Mouse (Mus musculus) heart, postnatal 4 days (tissue): ENCODE measurements at regions not wholly inside any gene's neighbourhood (a gene's known extent, or its start where the extent isn't known, plus 50 kb on each side); places are given as distances from the start of the nearest gene placed in this dataset.

Source experiments
- DNase-seq: peaks from one replicate; pipeline ENCODE4 v3.0.0; 2021

DNA sequence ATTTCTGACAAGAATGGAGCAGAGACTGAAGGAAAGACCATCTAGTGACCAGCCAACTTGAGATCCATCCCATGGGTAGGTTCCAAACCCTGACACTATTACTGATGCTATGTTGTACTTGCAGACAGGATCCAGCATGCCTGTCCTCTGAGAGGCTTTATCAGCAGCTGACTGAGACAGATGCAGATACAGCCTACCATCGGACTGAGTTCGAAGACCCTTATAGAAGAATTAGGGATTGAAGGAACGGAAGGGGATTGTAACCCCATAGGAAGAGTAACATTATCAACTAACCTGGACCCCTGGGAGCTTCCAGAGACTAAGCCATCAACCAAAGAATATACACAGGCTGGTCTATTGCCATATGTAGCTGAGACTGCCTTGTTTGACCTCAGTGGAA, 183.1 kb upstream of the Adcy2 start:
- no peak for DNase-seq

DNA sequence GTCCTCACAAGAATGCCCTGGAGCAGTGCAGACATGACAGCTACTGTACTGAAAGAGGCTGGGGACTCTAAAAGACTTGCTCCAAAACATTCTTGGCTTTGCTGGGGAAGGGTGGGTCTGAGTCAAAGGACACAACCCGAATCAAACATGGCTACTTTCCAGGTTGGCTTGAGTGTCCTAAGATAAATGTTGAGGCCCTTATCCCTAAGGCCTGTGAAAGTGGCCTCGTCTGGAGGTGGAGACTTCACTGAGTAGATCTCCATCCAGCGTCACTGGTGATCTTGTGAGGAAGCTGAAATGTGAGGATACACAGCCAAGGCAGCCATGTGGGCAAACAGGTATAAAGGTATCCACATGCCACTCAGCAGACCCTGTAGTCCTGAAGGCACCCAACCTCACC, 191.3 kb upstream of the Adcy2 start:
- DNase-seq: no peak

DNA sequence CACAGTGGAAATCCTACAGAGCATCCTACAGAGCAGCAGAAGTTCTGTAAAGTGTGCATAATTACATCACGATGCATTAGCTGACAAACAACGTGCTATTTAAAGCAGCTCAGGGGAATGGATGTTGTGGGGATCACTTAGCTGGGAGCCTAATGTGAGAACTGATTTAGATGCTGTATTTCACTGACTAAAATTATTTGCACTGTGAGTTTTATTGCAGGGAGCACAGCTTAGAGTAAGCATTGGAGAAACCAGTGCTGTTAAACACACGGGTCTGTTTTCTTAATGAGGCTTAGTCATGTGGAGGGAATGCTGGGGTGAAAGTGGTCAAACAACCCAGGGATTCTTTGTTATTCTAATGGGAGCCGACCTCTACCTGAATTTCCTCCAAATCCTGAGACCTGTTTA, 197.1 kb upstream of the Adcy2 start:
- DNase-seq: no peak

DNA sequence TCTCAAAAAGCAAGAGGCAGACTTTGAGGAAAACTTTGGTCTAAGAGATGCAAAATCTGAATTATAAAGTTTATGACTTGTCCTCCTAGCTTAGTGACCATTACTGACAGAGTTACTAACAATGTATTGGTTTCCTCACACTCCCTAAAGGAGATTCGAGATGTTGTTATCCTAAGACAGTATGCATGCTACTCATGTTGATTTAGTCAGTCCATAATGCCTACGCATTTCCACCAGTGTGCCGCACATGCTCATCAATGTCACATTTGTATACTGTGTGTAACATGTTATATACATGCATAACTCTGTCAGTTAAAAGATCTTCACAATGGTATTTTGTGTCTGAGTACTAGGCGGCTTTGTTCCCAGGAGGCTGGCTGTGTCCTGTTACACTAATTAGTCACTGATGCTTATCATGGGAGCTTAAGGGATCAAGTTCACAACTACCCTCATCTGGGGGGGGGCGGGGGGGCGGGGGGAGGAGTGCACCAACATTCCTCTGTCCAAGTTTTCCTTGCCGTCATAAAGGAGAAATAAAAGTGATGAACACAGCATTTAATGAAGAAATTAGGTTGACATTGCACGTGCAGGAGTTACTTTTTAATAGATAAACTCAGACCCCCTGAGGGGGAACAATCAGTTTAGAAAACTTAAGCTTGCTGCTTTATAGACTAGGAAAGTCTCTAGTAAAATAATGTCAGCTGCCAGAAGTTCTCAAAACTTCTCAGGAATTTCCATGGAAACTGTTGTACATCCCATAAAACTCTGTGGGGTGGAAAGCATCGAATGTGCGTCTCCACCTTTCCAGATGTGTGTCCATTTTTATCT, 208.6 kb upstream of the Adcy2 start:
- no peak for DNase-seq

DNA sequence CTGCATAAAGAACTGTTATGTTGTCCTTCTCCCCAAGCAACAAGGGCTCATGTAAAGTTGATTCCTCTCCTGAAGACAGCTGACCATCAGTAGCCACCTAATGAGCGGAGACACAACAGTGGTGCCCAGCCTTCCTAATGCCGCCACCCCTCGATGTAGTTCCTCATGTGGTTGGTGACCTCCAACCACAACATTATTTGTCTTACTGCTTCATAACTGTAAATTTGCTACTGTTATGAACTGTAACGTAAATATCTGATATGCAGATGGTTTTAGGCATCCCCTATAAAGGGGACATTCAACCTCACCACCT, 209.2 kb upstream of the Adcy2 start:
- DNase-seq: no peak

DNA sequence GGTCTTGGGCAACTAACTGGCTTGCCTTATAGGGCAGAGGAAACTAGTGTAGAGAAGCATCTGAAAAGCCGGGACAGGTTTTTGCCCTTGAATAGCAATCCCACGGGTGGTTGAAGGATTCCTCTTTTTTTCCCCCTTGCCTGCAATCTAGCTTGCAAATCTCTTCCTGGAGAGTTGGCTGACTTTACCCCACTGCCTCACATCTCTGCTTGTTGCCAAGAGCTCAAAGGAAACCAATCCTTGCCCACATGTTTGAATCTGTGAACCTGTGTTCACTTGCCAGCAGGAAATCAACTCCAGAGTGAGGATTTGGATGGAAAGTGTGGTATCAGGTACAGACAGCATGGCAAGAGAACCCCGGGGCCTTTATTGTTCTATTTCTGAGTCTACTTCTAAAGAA, 217.2 kb upstream of the Adcy2 start:
- DNase-seq: no peak

DNA sequence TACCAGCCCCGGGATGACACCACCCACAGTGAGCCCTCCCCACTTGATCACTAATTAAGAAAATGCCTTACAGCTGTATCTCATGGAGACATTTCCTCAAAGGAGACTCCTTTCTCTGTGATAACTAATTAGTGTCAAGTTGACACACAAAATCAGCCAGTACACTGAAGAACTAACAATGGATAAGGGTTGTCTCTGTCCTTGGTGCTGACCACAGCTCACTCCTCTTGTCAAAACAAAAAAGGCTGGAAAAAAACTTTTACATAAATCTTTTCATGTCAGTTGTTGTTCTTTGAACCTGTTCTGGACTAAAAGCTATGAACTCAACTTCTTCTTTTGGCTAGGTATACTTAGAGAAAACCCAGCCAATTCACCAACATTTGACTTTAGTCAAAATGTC, 221.1 kb upstream of the Adcy2 start:
- DNase-seq: no peak

DNA sequence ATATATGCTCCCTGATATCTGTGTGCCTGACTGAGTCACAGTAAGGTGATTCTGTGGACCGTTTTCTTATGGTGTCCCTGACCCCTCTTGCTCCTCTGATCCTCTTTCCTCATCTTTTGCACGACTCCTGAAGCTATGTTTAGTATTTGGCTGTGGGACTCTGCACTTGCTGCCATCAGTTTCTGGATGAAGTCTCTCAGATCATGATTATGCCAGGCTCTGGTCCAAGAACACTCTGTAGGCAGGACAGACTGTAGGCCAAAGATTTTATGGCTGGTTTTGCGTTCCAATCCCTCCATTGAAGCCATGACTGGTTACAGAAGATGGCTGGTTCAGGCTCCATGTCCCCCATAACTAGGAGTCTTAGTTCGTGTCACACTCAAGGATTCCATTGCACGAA, 227.2 kb upstream of the Adcy2 start:
- DNase-seq: no peak

DNA sequence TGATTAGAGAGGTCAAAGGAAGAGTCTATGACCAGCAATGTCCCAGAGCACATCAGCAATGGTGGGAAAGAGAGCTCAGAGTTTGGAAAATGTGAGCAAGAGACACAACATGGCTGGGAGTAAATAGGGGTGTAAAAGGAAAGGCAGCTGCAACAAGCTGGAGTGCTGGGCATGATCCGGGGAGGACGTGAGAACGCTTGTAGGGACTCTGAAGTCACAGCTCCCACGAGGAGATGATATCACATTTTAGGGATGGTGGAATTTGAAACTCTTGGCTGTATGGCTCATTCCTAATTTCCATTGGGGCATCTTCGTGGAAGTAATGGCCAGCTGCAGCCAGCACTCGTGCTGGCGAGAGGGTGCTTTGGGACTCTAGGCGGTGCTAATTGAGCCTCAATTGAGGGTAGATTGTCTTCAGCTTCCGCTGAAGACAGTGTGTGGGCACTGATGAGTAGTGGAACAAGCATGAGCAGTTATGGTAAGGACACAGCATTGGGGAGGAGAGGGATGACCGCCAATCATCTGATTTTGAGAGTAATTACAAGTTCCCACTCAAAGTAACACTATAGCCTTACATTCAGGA, 231.1 kb upstream of the Adcy2 start:
- DNase-seq: peak; percentile 25

DNA sequence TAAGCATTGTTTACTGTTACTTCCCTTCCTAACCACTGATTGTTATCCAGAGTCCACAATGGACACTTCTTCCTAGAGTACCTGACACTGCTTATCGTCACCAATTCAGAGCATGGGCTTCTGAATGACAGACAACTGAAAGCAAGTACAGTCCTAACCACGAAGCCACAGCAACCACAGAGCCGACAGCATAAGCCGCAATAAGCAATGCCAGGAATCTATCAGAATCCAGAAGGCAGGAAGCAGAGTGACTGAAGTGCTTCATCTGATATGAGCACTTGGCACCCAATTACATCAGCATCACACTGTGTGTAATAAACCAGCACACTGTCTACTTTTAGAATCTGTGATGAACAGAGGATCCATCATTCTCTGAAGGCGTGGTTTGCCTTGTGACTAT, 237.0 kb upstream of the Adcy2 start:
- DNase-seq: no peak

DNA sequence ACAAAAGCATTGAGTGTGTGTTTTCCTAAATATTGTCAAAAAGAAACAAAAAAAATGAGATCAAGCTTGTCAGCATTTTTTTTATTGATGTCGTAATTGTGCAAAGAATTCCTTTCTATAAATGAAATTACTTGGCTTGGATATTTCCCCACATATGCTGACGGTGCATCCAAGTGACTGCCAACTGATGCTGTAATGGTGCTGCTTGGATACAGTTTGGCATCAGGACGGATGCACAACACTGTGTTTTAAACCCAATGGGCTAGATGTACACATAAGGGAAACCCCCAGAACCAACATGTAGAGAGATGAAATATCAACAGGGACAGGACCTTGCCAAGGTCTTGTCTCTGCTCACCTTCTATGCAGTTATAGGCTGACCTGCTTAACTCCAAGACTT, 238.6 kb upstream of the Adcy2 start:
- no peak for DNase-seq

DNA sequence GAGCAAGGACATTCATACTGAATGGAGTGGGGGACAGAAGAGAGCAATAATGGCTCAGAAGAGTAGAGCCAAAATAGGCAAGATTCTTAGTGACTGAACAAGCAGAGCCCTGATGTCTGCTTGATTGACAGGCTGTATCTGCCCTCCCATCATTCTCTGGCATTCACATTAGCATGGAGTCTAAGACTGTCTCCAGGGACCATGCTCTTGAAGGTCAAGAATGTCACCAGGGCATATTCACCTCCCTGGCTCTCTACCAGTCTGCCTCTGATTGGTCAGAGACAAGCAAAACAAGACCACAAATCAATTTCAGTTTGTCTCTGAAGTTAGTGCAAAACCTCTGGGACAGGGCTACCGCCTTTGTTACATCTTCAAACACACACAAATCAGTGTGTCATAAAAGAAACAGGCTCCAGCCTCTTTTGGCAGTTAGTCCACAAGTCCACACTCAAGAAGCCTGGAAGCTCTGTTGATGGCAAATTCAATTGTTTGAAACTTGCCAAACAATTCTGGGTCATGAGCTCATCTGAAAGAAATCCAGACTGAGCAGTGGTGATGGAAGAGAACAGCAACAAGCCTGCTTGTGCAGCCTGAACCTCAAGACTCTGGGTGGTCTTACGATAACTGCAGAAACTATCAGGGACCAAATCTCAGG, 240.0 kb upstream of the Adcy2 start:
- DNase-seq: no peak

DNA sequence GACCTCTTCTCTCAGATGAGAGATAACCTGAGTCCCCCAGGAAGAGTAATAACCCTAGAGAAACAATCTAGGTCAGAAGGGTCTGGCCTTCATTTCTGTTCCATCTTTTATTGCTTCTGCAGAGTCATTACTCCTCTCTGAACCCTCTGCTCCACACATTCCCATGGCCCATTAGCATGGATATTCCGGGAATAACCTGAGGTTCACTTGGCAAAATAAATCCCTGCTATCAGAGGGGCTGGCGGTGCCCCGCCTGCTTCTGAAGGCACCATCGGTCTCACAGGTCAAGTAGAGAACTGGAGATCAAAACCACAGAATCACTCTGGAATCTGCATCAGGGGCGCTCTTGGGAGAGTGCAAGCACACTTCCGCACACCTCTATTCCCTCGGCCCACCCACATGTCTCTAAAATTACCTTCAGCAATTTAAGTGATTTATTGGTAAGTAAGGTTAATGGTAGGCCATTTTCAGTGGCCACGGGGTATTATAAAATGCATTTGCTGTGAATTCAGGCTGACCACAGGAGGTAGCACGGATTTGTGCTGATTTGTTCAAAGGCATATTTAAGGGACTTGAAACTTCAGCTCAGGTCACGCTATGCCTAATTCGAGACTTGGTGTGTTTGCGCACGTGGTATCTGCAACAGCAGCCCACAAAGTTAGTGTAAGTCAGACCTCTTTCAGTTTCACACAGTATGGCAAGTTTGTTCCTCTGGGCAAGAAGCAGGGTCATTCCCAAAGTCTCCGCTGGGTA, 243.4 kb upstream of the Adcy2 start:
- no peak for DNase-seq

DNA sequence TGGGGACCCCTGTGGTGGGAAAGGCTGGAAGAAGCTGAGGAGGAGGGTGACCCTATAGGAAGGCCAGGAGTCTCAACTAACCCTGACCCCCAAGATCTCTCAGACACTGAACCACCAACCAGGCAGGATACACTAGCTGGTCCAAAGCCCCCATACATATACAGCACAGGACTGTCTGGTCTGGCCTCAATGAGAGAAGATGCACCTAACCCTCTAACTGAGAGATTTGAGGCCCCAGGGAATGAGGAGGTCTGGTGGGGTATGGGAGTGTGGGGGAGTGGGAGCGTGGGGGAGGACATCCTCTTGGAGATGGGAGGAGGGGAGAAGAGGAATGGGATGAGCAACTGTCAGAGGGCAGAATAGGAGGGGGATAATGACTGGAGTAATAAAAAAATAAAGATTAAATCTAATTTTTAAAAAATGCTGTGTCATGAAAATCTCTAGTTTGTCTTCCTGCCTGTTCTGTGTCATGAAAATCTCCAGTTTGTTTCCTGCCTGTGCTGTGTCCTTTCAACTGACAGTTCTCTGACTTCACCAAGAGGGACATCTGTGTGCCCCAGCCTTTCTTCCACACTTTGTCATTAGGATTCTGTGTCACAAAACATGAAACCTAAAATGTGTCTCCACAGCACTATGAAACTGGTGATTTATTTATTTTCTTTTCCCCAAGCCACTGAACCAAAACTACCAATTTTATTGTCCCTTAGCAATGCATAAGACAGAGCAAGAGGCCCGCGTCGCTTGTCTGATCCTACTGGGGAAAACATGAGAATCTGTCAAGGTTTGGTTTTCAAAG, 251.2 kb upstream of the Adcy2 start:
- no peak for DNase-seq

DNA sequence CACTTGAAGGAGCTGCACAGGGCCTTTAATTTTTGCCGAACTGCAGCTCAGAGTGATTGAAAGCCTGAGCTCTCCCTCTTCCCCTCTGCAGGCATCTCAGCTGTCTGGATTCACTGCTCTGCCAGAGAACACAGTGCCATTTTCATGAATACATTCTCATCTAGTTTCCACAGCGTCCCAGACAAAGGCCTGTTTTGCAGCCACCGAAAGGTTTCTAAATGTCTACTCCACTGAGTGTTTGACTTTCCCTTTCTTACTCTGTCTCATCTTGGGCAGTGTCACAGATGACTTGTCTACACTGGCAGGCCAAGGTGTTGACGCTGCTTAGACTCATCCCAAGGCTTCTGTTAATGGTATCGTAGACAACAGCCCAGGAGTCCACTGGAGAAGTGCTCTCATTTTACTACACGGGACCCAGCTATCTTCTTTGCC, 251.8 kb upstream of the Adcy2 start:
- DNase-seq: no peak

DNA sequence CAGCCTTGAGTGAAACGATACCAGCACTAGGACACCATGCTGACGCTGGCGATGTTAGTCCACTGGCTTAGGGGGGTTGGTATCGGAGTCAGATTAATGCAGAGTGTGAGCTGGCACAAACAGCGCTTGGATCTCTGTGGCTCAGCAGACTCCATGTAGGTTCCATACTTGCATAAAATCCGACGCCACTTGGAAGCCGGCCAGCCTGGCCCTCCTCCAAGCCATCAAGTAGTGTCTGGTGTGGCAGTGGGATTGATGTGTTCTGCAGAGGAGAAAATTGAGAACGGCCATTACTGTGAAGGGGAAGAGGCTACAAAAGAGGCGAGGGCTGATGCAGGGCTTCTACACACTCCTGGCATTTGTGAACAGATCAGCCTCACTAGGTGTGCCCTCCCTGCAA, 253.0 kb upstream of the Adcy2 start:
- DNase-seq: peak; percentile 19

DNA sequence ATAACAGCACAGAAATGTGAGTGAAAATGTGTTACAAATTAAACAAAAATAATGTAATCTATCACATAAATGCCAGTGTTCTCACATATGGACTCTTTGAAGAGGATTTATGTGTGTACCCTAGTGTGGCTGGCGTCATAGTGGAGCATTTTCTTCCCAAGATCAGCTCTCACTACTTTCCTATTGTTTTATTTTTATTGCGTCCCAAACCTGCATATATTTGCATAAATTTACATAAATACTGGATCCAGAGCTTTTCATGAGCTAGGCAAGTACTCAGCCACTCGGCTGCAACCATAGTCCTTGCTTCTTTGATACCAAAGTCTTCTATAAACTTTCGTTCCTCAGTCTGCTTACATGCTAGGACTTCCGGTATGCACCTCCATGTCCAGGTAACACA, 261.1 kb upstream of the Adcy2 start:
- no peak for DNase-seq

DNA sequence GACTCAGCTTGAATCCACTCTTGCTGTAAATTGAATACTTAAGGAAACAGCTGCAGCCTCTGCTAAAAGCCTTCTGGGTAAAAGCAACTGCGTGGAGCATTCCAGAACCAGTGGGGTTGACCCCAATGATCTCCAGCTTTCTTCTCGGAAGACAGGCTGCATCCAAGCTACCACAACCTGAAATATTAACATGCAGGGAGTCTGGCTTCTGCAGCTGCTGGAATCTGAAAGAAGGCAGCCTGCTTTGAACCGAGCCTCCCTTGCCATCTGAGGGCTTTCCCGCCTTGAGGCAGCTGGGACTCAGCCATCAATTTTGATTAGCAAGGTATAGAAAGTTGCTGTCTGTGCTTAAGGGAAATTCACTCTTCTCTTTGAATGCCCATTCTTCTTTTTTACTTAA, 261.6 kb upstream of the Adcy2 start:
- DNase-seq: no peak

DNA sequence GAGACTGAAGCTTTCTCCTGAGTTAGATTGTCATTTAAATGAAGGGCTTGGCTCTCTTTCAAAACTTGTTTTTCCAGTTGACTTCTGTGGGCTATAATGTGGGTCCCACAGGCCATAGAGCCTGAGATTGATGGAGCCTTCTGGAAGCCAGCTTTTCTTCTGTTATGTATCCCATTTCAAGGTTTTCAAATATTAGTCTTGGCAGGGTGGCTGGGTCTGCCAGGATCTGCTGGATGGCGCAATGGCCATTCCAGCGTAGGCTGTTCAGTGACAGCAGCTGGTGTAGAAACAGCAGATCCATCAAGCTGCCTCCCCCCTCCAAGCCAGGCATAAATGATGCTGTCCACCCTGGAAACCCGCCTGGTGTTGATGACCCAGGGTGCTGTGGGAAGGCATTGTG, 264.4 kb upstream of the Adcy2 start:
- no peak for DNase-seq

DNA sequence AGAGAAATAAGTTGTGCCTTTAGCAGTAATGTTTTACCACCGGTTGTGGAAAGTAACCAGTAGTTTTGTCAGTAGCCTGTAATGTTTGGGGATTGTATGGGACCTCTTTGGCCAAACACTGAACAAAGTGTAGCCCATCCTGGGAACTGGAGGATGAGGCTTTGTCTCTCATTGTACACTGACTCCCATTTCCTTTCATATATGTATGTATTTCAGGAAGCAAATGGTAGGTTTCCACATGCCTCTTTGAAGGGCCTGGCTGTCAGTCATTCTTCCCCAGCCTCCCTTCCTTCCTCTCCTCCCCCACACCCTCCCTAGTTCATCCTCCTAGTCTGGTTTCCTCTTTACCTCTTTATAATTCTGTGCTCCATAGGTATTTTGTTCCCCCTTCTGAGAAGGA, 266.7 kb upstream of the Adcy2 start:
- no peak for DNase-seq

DNA sequence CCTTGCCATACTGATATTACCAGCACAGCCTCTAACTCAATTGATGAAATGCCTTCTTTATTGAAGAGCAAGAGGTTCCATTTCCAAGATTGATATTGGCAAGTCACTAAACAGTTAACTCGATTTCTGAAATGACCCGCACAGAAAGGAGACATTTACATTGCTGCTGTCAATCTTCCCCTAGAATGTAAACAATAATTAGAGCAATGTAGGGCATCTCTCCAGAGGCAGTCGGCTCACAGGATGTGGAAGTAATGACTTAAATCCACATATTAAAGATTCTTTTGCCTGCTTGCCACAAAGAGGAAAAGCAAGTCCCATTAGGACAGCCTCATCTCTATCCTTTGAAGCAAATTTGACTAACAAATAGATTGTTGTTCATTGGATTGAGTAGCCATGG, 261.0 kb upstream of the Nsun2 start:
- DNase-seq: no peak

DNA sequence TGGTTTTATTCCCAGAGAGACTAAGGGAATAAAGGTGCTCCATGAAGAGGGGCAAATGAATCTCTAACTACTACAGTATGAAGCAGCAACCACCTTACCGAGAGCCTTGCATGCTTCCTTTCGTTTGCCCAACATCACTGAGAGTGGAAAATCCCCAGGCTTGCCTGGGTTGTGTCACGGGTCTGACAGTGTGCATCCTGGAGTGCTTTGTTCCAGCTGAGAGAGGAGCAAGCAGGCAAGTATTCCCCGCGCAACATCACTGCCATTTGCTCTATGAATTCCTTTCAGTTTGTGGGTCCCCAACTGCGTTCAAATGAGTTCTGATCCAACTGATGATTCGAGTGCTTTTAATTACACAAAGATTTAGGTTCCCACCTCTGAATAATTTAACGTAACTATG, 253.9 kb upstream of the Nsun2 start:
- DNase-seq: no peak

DNA sequence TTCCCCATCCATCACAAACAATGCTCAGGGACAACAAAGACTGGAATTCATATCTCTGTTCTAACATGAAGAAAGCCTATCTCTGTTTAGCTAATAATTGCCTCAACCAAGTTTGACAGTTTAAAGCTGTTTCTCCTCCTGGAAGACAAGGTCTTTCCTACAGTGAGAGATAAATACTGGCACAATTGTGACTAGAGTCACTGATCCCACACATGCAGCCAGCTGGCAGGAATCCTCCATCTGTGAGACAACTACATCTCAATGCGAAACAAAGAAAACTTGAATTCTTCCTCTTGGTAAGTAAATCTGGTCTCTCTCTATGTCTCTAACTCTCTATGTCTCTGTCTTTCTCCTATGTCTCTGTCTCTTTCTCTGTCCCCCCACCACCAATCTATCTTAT, 239.1 kb upstream of the Nsun2 start:
- DNase-seq: peak; percentile 21
